Mouse (Mus musculus): ENCODE measurements around the gene Tomm40l.
"Not testable (repeated sequence)": the region's sequence is repeated elsewhere in the genome, so short reads cannot be mapped to it uniquely, and the experiment has no call there.

The Tomm40l gene

DNA sequence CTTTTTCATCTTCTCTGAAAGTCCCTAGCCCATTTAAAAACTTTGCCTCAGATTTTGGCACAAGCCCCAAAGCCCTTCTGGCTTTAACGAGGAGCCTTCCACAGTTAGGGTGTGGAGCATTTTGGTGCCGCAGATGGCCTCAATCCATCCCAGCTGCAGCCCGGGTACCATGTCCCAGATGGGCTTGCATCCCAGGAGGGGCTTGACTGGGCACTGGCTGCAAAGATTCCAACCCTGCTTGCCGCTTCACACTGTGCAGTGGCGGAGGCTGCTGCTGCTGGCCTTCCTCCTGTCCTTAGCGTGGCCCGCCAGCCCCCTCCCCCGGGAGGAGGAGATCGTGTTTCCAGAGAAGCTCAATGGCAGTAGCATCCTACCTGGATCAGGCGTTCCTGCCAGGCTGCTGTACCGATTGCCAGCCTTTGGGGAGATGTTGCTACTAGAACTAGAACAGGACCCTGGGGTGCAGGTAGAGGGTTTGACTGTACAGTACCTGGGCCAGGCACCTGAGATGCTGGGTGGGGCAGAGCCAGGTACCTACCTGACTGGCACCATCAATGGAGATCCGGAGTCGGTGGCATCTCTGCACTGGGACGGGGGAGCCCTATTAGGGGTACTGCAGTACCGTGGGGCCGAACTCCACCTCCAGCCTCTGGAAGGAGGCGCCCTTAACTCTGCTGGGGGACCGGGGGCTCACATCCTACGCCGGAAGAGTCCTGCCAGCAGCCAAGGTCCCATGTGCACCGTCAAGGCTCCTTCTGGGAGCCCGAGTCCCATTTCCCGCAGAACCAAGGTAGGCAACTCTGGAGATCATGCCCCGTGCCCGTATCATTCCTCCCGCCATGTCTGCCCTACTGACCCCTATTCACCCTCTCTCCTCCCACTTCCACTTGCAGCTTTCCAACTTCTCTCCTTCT is 28.6 kb upstream of the Tomm40l start, which contains the start of gene Ndufs2:
Gene Ndufs2, minus strand, starts transcription at position 709 of the 914 bp plus-strand sequence.
- no peak for DNase-seq (ENCODE audit: low spot score in 2 of 2)

DNA sequence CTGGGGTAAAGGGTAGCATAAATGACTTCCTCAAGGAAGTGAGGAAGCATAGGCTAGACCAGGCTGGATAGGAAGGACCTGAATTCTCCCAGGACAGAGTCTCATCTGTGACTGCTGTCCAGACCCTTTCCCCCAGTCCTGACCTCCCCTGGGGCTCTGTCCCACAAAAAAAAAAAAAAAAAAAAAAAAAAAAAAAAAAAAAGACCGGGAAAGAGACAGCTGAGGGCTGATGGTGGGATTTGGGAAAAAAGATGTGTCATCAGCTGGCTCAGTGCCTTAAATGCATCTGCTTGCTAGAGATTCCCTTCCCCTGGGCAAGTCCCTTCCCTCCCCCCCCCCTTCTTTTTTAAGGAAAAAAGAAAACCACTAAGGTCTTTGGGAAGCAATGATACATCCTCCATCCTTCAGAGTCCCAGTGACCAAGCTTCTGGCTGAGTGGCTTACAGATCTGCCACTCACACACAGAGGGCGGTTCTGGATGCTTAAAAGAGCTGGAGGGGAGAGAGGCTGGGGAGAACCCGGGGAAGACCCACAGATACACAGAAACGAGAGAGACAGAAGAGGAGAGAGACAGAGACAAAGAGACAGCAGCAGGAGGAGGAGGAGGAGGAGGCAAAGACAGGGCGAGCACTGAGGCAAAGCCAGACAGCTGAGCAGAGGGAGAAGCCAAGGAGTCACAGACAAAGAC is 27.7 kb upstream of the Tomm40l start, which contains the start of gene Adamts4:
Gene Adamts4, plus strand, starts transcription at position 509 of the 688 bp plus-strand sequence.
- no peak for DNase-seq (ENCODE audit: low spot score in 2 of 2)

DNA sequence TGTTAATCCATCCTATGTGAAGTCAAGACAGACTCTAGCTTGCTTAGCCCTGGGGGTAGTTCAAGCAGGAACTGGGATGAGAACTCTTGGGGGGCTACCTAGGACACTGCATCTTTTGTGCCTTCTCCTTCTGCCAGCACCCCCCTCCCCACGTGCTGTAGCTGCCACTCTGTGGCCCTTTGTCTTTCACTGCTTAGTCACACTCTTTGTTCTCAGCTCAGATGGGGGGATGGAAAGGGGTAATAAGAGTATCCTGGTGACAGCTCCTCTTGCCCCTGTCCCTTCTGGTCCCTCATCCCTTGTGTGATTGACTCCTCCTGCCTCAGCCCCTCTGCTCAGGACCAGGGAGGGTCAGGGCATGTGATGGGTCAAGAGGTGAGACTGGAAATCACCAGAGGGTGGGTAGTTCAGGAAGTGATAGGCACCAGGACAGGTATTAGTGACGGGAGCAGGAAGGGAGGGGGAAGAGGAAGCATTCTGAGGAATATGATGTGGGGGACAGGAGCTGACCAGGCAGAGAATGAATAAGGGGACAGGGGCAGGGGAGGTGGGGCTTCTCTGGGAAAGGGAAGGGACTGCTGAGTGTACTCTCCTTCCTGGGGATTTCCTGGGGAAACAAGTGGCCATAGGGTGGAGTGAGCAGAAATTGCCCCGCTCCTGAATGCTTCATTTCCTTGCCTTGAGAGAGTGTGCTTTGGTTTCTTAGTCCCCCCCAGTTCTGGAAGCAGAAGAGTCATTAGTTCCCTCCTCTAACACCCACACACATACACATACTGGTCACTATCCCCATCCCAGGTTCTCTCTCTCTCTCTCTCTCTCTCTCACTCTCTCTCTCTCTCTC is 26.3 kb upstream of the Tomm40l start:
- DNase-seq (ENCODE audit: low spot score in 2 of 2): no peak

DNA sequence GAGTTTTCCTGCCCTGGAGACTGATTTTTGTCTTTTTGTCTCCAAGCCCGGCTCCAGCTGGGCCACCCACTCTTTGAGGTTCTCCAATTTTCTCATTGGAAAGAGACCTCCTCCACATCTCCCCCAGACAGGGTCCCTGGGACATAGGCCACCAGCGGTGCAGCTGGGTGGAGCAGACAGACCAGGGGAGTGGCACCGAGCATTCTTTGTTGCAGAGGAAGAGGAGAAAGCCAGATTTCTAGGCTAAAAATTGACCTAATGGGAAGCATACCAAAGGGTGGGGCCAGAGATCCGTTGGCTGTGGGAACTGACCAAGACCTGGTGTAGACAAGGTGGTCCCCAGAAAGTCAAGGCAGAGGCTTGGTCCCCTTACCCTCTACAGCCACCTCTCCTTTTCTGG is 25.6 kb upstream of the Tomm40l start:
- no peak for DNase-seq (ENCODE audit: low spot score in 2 of 2)

DNA sequence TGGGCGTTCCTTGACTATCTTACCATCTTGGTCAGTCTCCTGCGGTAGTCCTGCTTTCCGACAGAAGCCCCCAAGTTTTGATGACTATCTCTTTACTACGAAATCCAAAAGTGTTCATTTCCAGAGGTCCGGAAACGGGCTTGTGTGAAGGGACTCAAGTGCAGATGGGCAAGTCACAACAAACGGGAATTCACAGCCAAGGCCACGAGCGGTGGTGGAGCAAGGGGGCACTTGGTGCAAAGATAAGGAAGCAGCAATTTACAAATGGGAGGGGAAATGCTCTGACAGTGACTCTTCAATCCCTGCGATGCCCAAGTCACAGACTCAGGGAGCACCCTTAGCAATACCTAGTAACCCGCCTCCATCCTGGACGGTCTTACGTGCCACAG is 25.1 kb upstream of the Tomm40l start:
- no peak for DNase-seq (ENCODE audit: low spot score in 2 of 2)

DNA sequence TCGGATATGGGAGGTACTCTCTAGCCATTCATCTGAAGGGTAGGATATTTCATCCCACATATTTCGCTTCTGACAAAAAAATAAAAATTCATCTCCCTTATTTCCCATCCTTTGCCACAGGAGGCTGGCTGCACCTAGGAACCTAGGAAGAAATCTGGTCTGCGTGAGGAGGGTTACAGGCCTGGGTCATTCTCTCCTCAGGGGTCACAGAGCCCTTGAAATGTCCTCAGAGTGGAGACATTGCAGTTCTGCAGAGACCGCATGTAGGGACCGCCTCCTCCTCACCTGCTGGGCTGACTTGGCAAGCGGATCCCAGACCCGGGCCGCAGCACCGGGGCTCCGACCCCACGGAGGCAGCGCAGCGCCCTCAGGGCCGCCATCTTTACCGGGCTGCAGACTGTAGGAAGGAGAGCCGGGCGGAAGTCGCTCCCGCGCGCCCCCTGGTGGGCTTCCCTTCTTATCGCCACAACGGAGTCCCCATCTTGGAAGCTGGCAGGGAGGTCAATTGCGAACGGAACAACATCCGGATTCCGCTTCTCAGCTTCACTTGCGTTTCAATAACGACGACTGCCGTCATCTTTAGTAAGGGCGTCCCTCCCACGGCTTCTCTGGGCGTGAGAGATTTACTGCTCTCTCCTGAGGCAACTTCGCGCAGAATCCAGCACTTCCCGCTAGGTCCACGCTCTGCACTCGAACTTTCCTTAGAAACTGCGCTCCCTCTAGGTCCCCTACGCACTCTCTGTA is 24.6 kb upstream of the Tomm40l start:
- DNase-seq (ENCODE audit: low spot score in 2 of 2): peak; percentile 97 to 100

DNA sequence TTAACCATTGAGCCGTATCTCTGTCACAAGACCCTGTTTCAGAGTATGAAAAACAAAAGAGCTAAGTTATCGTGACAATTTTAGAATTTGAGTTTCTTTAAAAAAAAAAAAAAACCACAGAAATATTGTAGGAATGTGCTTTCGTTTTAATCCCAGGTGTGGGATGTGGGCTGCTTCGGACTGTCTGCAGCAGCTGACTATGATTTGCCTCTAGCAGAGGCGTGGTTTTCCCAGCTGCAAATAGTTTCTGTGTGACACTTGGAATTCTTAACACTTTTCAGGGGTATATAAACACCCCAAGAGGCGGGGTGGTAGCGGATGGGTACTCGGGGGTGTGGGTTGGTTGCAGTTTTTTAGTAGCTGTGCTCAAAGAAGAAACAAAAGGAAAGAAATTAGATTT is 23.0 kb upstream of the Tomm40l start:
- no peak for DNase-seq (ENCODE audit: low spot score in 2 of 2)

DNA sequence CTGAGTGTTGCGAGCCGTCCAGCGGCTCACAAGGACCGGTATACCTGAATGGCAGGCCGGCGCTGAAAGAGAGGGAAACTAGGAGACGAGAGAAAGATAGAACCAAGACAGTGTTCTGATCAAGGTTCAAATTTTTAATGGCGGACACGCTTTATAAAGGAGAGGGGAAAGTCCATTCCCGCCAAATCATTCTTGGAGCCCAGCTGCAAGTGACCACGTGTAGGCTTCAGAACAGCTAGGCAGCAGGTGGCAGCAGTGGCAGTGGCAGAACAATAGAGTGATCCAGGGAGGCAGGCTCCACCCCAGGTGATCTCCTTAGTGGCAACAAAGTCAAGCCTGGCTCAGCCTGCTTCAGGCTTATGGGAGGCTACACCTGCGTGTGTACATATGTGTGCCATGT is 19.6 kb upstream of the Tomm40l start:
- DNase-seq (ENCODE audit: low spot score in 2 of 2): not testable (repeated sequence)

DNA sequence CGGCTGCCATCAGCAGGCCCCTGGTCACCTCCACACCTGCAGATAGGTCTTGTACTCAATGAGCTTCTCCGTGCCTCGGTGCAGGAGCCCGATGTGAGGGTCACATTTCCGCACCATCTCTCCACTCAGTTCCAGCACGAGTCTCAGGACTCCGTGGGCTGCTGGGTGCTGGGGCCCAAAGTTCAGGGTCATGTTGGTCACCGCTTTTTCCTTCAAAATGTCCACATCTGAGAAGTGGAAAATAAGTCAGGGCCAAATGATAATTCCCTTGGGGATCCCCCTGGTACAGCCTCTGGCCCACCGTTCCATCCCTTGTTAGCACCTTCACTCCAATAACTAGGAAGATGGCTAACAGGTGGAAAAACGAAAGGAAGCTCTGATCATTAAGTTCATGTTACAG is 18.6 kb upstream of the Tomm40l start:
- no peak for DNase-seq (ENCODE audit: low spot score in 2 of 2)

DNA sequence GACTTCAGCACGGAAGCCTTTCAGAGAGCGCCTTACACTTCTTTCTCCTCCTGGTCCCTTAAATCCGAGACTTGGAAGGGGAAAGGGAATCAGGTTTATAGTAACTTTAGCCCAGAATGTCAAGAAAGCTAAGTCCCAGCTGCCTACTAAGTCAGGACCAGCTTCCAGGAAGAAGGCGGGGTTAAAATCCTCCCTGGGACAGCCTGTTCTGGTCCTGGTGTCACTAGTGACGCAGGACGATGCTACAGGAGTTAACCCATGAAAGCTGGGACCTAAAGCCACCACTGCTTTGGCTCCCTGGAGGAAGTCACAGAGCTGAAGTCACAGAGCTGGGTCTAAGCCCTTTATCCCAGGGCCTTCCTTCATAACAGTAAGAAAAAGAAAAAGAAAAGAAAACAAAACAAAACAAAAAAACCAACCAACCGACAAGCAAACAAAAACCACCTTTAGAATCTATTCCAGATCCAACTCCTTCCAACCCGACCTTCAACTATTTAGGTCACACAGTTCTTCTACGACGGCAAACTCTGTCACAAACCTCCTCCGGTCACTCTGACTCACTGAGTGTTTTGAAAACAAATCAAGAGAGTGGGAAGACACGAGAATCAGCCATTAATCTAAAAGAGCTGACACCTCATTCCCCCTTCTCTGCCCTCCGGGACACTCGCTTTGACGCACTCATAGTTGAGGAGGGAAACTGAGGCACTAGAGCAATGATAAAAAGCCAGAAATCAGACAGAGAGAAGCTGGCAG is 17.9 kb upstream of the Tomm40l start:
- no peak for DNase-seq (ENCODE audit: low spot score in 2 of 2)

DNA sequence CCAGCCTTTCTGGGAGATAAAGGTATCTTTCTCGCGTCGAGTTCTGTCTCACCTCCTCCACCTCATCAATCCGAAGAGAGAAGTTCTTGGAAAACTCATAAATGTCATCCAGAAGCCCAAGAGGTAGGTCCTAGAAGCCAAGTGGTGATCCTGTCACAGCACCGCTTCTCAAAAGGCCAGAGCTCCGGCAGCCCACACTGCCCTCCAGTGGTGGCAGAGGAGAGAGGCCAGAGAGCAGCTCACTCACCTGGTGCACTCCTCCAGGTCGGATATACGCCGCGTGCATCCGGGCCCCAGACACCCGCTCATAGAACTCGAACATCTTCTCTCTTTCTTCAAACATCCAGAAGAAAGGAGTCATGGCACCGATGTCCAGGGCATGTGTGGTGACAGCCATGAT is 16.1 kb upstream of the Tomm40l start:
- peak; percentile 63 to 84 for DNase-seq (ENCODE audit: low spot score in 2 of 2)

DNA sequence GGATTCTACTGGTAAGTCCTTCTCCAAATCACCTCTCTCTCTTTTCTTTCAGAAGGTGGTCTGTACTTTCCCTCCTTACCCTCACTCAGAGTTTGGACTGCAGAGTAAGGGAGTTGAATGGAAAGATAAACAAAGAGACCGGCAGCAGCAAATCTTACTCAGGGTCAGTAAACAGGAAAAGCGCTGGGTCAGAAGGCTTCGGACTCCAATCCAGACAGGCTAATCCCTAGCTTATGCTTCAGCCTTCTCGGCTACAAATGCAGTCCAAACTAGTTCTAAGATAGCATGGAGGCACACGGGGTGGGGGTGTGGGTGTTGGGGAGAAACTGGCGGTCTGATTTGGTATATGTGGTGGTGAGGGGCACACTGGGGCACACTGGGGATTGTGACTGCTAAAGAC is 15.1 kb upstream of the Tomm40l start:
- DNase-seq (ENCODE audit: low spot score in 2 of 2): no peak

DNA sequence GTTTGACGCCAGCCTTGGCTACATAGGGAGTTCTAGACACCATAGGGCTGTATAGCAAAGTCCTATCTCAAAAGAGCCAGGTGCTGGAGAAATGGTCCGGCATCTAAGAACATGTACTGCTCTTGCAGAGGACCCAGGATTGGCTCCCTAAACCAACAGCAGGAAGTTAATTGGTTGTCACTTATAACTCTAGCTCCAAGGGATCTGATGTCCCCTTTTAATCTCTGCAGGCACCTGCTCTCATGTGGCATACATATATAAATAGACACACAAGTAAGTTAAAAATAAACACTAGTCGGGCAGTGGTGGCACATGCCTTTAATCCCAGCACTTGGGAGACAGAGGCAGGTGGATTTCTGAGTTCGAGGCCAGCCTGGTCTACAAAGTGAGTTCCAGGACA is 13.5 kb upstream of the Tomm40l start:
- DNase-seq (ENCODE audit: low spot score in 2 of 2): no peak

DNA sequence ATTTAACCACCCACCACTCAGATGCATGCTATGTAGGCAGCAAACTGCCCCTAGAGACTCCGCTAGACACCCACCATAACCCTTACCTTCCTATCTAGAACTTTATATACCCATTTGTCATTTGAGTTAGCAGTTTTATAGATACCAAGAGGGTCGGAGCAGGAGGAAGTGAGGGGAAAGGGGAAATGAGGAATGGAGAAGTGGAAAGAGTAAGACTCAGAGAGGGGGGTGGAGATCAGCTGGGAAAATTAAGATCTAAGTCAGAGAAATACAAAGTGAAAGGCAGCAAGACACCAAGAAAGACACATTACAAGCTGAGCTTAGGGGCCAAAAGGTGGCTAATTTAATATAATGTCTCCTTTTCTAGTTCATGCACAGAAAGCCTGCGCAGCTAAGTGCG is 12.2 kb upstream of the Tomm40l start:
- no peak for DNase-seq (ENCODE audit: low spot score in 2 of 2)

DNA sequence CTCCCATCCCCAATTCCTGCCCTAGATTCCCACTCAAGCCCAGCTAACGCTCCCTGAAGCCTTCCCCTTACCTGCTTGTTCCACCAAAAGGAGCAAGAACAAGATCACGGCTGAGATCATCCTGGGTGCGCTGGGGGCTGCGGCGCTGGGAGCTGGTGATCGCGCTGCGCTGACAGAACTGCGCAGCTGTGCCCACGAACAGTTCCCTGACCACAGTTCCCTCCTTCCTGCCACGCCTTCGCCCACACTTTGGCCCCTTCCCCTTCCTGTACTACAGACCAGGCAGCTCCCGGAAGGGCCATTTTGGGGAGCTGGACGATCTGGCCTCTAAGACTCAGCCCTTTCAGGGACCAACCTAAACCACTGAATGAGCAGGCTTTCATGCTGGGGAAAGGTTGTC is 11.8 kb upstream of the Tomm40l start, which contains the start of gene Fcer1g:
Gene Fcer1g, minus strand, starts transcription at position 240 of the 400 bp plus-strand sequence.
- peak; percentile 45 to 75 for DNase-seq (ENCODE audit: low spot score in 2 of 2)

DNA sequence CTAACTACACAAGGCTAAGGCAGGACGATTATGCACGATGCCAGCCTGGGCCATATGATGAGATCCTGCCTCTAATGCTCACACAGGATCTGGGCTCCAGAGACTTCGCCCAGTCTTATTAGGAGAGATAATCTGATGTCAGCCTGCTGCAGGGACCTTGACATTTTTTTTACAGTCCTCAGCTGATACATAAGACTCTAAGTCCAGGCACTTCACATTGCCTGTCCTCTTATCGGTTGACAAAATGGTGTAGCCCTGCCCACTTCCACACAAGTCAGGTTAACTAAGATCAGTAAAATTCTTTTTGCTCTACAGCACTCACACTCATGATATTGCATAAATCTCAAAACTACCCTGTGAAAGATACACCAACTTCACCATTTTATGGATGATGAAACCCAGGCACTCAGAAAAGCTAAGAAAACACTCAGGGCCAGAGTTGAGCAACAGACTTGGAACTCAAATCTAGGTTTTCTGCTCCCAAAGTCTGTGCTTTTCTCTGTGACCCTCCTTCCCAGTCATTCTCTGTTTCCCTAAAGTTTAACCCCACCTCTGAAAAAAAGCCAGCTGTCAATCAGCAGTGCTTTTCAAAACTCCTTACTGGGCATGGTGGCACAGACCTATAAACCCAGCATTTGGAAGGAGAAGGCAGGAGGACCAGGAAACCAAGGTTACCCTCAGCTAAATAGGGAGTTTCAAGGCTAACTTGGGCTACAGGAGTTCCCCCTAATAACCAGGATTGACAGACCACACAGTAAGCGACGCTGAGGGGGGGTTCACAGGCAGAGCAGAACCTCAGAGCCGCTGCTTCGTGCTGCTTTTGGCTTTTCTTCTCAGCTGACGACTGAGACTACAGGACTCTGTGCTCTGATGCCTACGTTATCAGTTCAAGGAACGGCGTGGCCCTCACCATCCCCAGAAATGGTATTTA is 10.8 kb upstream of the Tomm40l start:
- DNase-seq (ENCODE audit: low spot score in 2 of 2): no peak

DNA sequence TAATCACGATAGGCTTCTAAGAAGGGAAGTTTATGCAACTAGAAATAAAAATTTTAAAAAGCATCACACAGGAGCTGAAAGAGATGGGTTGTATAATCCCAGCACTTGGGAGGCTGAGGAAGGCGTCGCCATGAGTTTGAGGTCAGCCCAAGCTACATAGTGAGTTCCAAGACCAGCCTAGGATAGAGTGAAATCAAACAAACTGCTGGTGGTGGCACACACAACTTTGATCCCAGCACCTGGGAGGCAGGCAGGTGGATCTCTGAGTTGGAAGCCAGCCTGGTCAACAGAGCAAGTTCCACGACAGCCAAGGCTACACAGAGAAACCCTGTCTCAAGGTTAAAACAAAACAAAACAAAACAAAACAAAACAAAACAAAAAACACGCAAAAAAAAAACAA is 10.0 kb upstream of the Tomm40l start:
- DNase-seq (ENCODE audit: low spot score in 2 of 2): no peak

DNA sequence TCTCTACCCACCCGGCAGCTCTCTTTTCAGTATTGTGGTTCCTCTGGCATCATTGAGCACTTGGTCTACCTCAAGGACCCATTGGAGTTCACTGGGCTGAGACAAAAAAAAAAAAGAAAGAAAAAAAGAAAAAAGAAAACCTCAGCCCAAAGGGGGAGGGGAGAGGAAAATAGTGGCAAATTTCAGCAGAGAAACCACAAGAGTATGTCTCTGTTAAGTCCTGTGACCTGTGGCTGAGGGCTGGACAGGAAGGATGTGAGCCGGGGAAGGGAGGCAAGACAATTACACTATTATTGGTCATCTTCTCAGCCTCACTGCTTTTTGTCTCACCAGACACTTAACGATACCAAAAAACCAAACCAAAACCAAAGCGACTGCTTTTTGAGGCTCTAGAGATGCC is 9.5 kb upstream of the Tomm40l start:
- no peak for DNase-seq (ENCODE audit: low spot score in 2 of 2)

DNA sequence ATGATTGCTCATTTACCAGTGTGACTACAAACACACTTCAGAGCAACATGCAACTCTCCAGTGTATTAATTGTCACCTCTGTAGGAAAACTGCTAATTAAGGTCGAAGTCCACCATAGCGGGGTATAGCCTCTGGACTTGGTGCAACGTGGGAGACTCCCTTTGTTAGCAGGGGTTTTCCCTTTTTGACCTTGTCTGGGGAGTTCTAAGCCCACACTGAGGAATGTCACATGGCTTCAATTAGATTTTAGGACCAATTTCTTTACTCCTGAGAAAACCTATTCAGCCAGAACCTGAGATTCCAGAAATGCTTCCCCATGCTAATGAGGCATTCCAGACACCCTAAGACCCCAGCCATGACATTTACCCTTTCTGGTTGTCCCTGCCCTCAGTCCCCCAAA is 7.9 kb upstream of the Tomm40l start:
- DNase-seq (ENCODE audit: low spot score in 2 of 2): no peak

Data from spleen, postnatal 4 days (tissue).